Mouse (Mus musculus) hindbrain, embryonic 12.5 days (tissue): ENCODE measurements at regions not wholly inside any gene's neighbourhood (a gene's known extent, or its start where the extent isn't known, plus 50 kb on each side); places are given as distances from the start of the nearest gene placed in this dataset.

ENCODE experiments used
- ATAC-seq: fragments of 200-750 bp; cut with Nextera tagmentation; 2 replicates; pipeline ENCODE4 v1.8.0; 2017; ENCODE audit warnings: moderate TSS enrichment; ENCODE audit not compliant: low FRiP score
- H3K27ac ChIP-seq: fragments of 300-500 bp; sonication (generic); 2 replicates; pipeline ENCODE4 v1.5.1; 2016; ENCODE audit warnings: mild to moderate bottlenecking
- H3K27me3 ChIP-seq: fragments of 300-500 bp; sonication (generic); 2 replicates; pipeline ENCODE4 v1.6.1; 2016; ENCODE audit warnings: mild to moderate bottlenecking
- H3K36me3 ChIP-seq: fragments of 300-500 bp; sonication (generic); 2 replicates; pipeline ENCODE4 v1.6.1; 2016; ENCODE audit warnings: mild to moderate bottlenecking
- H3K4me1 ChIP-seq: fragments of 300-500 bp; sonication (generic); 2 replicates; pipeline ENCODE4 v1.6.1; 2016
- H3K4me2 ChIP-seq: fragments of 300-500 bp; sonication (generic); replicated peaks from 2 replicates; pipeline ENCODE4 v1.6.1; 2016; ENCODE audit warnings: mild to moderate bottlenecking
- H3K4me3 ChIP-seq: fragments of 300-500 bp; sonication (generic); 2 replicates; pipeline ENCODE4 v1.5.1; 2016; ENCODE audit warnings: mild to moderate bottlenecking
- H3K9ac ChIP-seq: fragments of 300-500 bp; sonication (generic); 2 replicates; pipeline ENCODE4 v1.6.1; 2016; ENCODE audit warnings: mild to moderate bottlenecking, moderate library complexity
- H3K9me3 ChIP-seq: fragments of 300-500 bp; sonication (generic); replicated peaks from 2 replicates; pipeline ENCODE4 v1.6.1; 2016; ENCODE audit warnings: mild to moderate bottlenecking
- WGBS: fragments of 180-500 bp; shearing (Covaris S2); methylation state at CpG from one replicate; pipeline ENCODE4 v1.1.7; 2016; 5-methylcytosine and 5-hydroxymethylcytosine counted together

- H3K9ac ChIP-seq, result no peak overlapping the region
- no peaks in the 10 kb centered on the region for H3K9me3 ChIP-seq
- no peak overlapping the region for H3K4me3 ChIP-seq
- no peaks in the 10 kb centered on the region for H3K36me3 ChIP-seq
- no peak for ATAC-seq
- WGBS, result 84% methylated on average over 1 of the region's 1 CpGs
- no peak overlapping the region for H3K27ac ChIP-seq
- H3K4me2 ChIP-seq, result no peak overlapping the region
- H3K4me1 ChIP-seq, result no peaks in the 10 kb centered on the region
- no peaks in the 10 kb centered on the region for H3K27me3 ChIP-seq
These were observed 399.5 kb downstream of the Osr1 start for GRCm38 (mm10) chr12:9969390-9969789.

- Histone ChIP-seq H3K4me3 (no peak overlapping the region), H3K4me1 (no peaks in the 10 kb centered on the region), H3K27me3 (no peaks in the 10 kb centered on the region), H3K9me3 (no peaks in the 10 kb centered on the region), H3K27ac (no peak overlapping the region), H3K36me3 (no peaks in the 10 kb centered on the region), H3K9ac (no peak overlapping the region), H3K4me2 (no peak overlapping the region)
- 81% methylated on average over 2 of the region's 2 CpGs for WGBS
- ATAC-seq, result no peak
These were observed 399.0 kb upstream of the Nt5c1b start for GRCm38 (mm10) chr12:9970771-9971170.

- H3K4me3 ChIP-seq, result no peak overlapping the region
- ATAC-seq, result no peak
- no peak overlapping the region for H3K27ac ChIP-seq
- no peak overlapping the region for H3K4me2 ChIP-seq
- H3K36me3 ChIP-seq, result no peaks in the 10 kb centered on the region
- no peak overlapping the region for H3K9ac ChIP-seq
- 68% methylated on average over 3 of the region's 3 CpGs for WGBS
- H3K9me3 ChIP-seq, result no peaks in the 10 kb centered on the region
- no peaks in the 10 kb centered on the region for H3K27me3 ChIP-seq
- H3K4me1 ChIP-seq, result no peaks in the 10 kb centered on the region
These were observed 391.2 kb upstream of the Nt5c1b start for GRCm38 (mm10) chr12:9978494-9979112.

GRCm38 (mm10) chr12:9979113-9979507 is 390.7 kb upstream of the Nt5c1b start:
- Histone ChIP-seq H3K9ac (no peak overlapping the region), H3K4me3 (no peak overlapping the region), H3K27ac (no peak overlapping the region), H3K27me3 (no peaks in the 10 kb centered on the region), H3K36me3 (no peaks in the 10 kb centered on the region), H3K4me1 (no peaks in the 10 kb centered on the region), H3K4me2 (no peak overlapping the region), H3K9me3 (no peaks in the 10 kb centered on the region)
- 81% methylated on average over 1 of the region's 1 CpGs for WGBS
- ATAC-seq, result no peak

- H3K9me3 ChIP-seq, result no peaks in the 10 kb centered on the region
- no peak for ATAC-seq
- no peak overlapping the region for H3K4me2 ChIP-seq
- no peak overlapping the region for H3K4me3 ChIP-seq
- no peak overlapping the region for H3K27ac ChIP-seq
- 88% methylated on average over 1 of the region's 1 CpGs for WGBS
- H3K36me3 ChIP-seq, result no peaks in the 10 kb centered on the region
- no peaks in the 10 kb centered on the region for H3K27me3 ChIP-seq
- no peak overlapping the region for H3K9ac ChIP-seq
- no peaks in the 10 kb centered on the region for H3K4me1 ChIP-seq
These were observed 378.5 kb upstream of the Nt5c1b start for GRCm38 (mm10) chr12:9991305-9991704.

GRCm38 (mm10) chr12:9995670-9996069 is 374.1 kb upstream of the Nt5c1b start:
- H3K27me3 ChIP-seq, result no peaks in the 10 kb centered on the region
- WGBS, result 83% methylated on average over 3 of the region's 3 CpGs
- H3K36me3 ChIP-seq, result no peaks in the 10 kb centered on the region
- H3K9ac ChIP-seq, result no peak overlapping the region
- no peak overlapping the region for H3K4me2 ChIP-seq
- H3K27ac ChIP-seq, result no peak overlapping the region
- H3K9me3 ChIP-seq, result no peaks in the 10 kb centered on the region
- ATAC-seq, result no peak
- H3K4me3 ChIP-seq, result no peak overlapping the region
- no peaks in the 10 kb centered on the region for H3K4me1 ChIP-seq

GRCm38 (mm10) chr12:9996455-9997189 is 373.2 kb upstream of the Nt5c1b start:
- WGBS, result 85% methylated on average over 5 of the region's 5 CpGs
- Histone ChIP-seq H3K4me2 (no peak overlapping the region), H3K27me3 (no peaks in the 10 kb centered on the region), H3K9ac (no peak overlapping the region), H3K4me3 (no peak overlapping the region), H3K27ac (no peak overlapping the region), H3K4me1 (no peaks in the 10 kb centered on the region), H3K9me3 (no peaks in the 10 kb centered on the region), H3K36me3 (no peaks in the 10 kb centered on the region)
- no peak for ATAC-seq

GRCm38 (mm10) chr12:9997190-9997561 is 372.6 kb upstream of the Nt5c1b start:
- H3K4me1 ChIP-seq, result no peaks in the 10 kb centered on the region
- no peak overlapping the region for H3K4me2 ChIP-seq
- H3K9me3 ChIP-seq, result no peaks in the 10 kb centered on the region
- 85% methylated on average over 9 of the region's 9 CpGs for WGBS
- no peak for ATAC-seq
- no peak overlapping the region for H3K9ac ChIP-seq
- H3K36me3 ChIP-seq, result no peaks in the 10 kb centered on the region
- no peak overlapping the region for H3K4me3 ChIP-seq
- H3K27me3 ChIP-seq, result no peaks in the 10 kb centered on the region
- no peak overlapping the region for H3K27ac ChIP-seq

GRCm38 (mm10) chr12:9997571-9997970 is 372.2 kb upstream of the Nt5c1b start:
- H3K4me2 ChIP-seq, result no peak overlapping the region
- no peaks in the 10 kb centered on the region for H3K27me3 ChIP-seq
- no peak overlapping the region for H3K4me3 ChIP-seq
- no peak for ATAC-seq
- H3K9me3 ChIP-seq, result no peaks in the 10 kb centered on the region
- H3K9ac ChIP-seq, result no peak overlapping the region
- H3K36me3 ChIP-seq, result no peaks in the 10 kb centered on the region
- H3K27ac ChIP-seq, result no peak overlapping the region
- H3K4me1 ChIP-seq, result no peaks in the 10 kb centered on the region
- WGBS, result 72% methylated on average over 3 of the region's 3 CpGs

- WGBS, result 83% methylated on average over 6 of the region's 6 CpGs
- no peak overlapping the region for H3K4me2 ChIP-seq
- H3K27me3 ChIP-seq, result no peaks in the 10 kb centered on the region
- H3K36me3 ChIP-seq, result no peaks in the 10 kb centered on the region
- no peak overlapping the region for H3K9ac ChIP-seq
- H3K27ac ChIP-seq, result no peak overlapping the region
- no peaks in the 10 kb centered on the region for H3K9me3 ChIP-seq
- no peaks in the 10 kb centered on the region for H3K4me1 ChIP-seq
- no peak for ATAC-seq
- H3K4me3 ChIP-seq, result no peak overlapping the region
These were observed 369.8 kb upstream of the Nt5c1b start for GRCm38 (mm10) chr12:9999933-10000332.

GRCm38 (mm10) chr12:10008473-10008872 is 361.3 kb upstream of the Nt5c1b start:
- Histone ChIP-seq H3K36me3 (no peaks in the 10 kb centered on the region), H3K4me2 (no peak overlapping the region), H3K27ac (no peak overlapping the region), H3K9me3 (no peaks in the 10 kb centered on the region), H3K4me3 (no peak overlapping the region), H3K9ac (no peak overlapping the region), H3K4me1 (no peaks in the 10 kb centered on the region), H3K27me3 (no peaks in the 10 kb centered on the region)
- WGBS, result 84% methylated on average over 3 of the region's 3 CpGs
- ATAC-seq, result no peak

- 74% methylated on average over 15 of the region's 15 CpGs for WGBS
- Histone ChIP-seq H3K27ac (no peak overlapping the region), H3K4me3 (no peak overlapping the region), H3K4me2 (no peak overlapping the region), H3K36me3 (no peaks in the 10 kb centered on the region), H3K9me3 (no peaks in the 10 kb centered on the region), H3K4me1 (no peaks in the 10 kb centered on the region), H3K27me3 (no peaks in the 10 kb centered on the region), H3K9ac (no peak overlapping the region)
- no peak for ATAC-seq
These were observed 352.8 kb upstream of the Nt5c1b start for GRCm38 (mm10) chr12:10016710-10017581.
